Comparison of ENCODE assay signal across 8 mouse cellular contexts in genomic region chr11:96827917-96828316, GRCm38 (mm10). TPM values are rescaled to one million over a fixed set of nuclear protein-coding genes. Genes with fewer than 3 reads are reported as not detected.
DNase-seq lines count a peak whose midpoint lies in the region; ATAC-seq and TF ChIP-seq lines count a peak whose summit lies in the region.

No protein-coding gene starts in this region.

- H3K27me3 ChIP-seq in kidney, embryonic 16.5 days (ENCODE audit: insufficient read depth, low read length): no peaks in the 10 kb centered on the region
- no peaks in the 10 kb centered on the region for H3K27me3 ChIP-seq in heart, postnatal 0 days (ENCODE audit: control insufficient read depth, insufficient read depth, low read length)
- no peaks in the 10 kb centered on the region for H3K27me3 ChIP-seq in midbrain, embryonic 12.5 days

- 0 out of 2 replicates have a peak overlapping the region, but pooled peaks have one; percentile 20 for H3K27ac ChIP-seq in kidney, embryonic 16.5 days (ENCODE audit: low read length)
- no peak overlapping the region for H3K27ac ChIP-seq in bone marrow macrophage, adult 2 months (ENCODE audit: insufficient read depth, low read depth, low read length)
- peak overlapping the region; percentile 99 for H3K27ac ChIP-seq in heart, postnatal 0 days (ENCODE audit: low read depth)
- H3K27ac ChIP-seq in midbrain, embryonic 12.5 days (replicated peaks): no peak overlapping the region

- peak overlapping the region; percentile 31 for H3K4me3 ChIP-seq in kidney, embryonic 16.5 days (ENCODE audit: low read length)
- peak overlapping the region; percentile 42 for H3K4me3 ChIP-seq in bone marrow macrophage, adult 2 months (ENCODE audit: insufficient read depth, low read length)
- H3K4me3 ChIP-seq in heart, postnatal 0 days (ENCODE audit: low read depth, low read length): peak overlapping the region; percentile 91
- no peak overlapping the region for H3K4me3 ChIP-seq in midbrain, embryonic 12.5 days

- no peak for DNase-seq in kidney, postnatal 14 days
- peak; percentile 54 for DNase-seq in heart, postnatal 0 days (ENCODE audit: low spot score)
- DNase-seq in B cell, adult 2 months: no peak
- DNase-seq in layer of hippocampus, postnatal 14 days (ENCODE audit: low spot score in 2 of 2): no peak
- DNase-seq in right cerebral cortex, postnatal 10 days (ENCODE audit: low spot score in 2 of 2): no peak

- TF ChIP-seq EP300 in heart, postnatal 0 days (IDR thresholded peaks at IDR 0.05; ENCODE audit: low read depth): no peak

- H3K4me1 ChIP-seq in kidney, embryonic 16.5 days (ENCODE audit: insufficient read depth, low read length): peaks cover 69% of the 10 kb centered on the region
- peaks cover 39% of the 10 kb centered on the region for H3K4me1 ChIP-seq in bone marrow macrophage, adult 2 months (ENCODE audit: control insufficient read depth, insufficient read depth, low read length)
- H3K4me1 ChIP-seq in heart, postnatal 0 days (ENCODE audit: control insufficient read depth, insufficient read depth): peaks cover 52% of the 10 kb centered on the region
- H3K4me1 ChIP-seq in midbrain, embryonic 12.5 days: peaks cover 62% of the 10 kb centered on the region

- no peak for ATAC-seq in kidney, embryonic 16.5 days (ENCODE audit: low FRiP score, low TSS enrichment)
- no peak for ATAC-seq in heart, postnatal 0 days (ENCODE audit: insufficient read depth, low read depth)
- no peak for ATAC-seq in midbrain, embryonic 12.5 days (ENCODE audit: low FRiP score, low read depth)

- no peaks in the 10 kb centered on the region for H3K9me3 ChIP-seq in kidney, embryonic 16.5 days (ENCODE audit: low read length)
- no peaks in the 10 kb centered on the region for H3K9me3 ChIP-seq in heart, postnatal 0 days (replicated peaks; ENCODE audit: control insufficient read depth, low read length)
- no peaks in the 10 kb centered on the region for H3K9me3 ChIP-seq in midbrain, embryonic 12.5 days

- no peak for TF ChIP-seq CTCF in bone marrow macrophage, adult 2 months (IDR thresholded peaks at IDR 0.05; ENCODE audit: low read depth, low read length)
- TF ChIP-seq CTCF in heart, postnatal 0 days (IDR thresholded peaks at IDR 0.05; ENCODE audit: low read depth): no peak

- H3K9ac ChIP-seq in kidney, embryonic 16.5 days (replicated peaks; ENCODE audit: low read length): peak overlapping the region; percentile 53
- H3K9ac ChIP-seq in heart, postnatal 0 days (replicated peaks; ENCODE audit: low read depth, low read length): peak overlapping the region; percentile 88
- H3K9ac ChIP-seq in midbrain, embryonic 12.5 days (replicated peaks): 0 out of 2 replicates have a peak overlapping the region, but pooled peaks have one; percentile 20

- WGBS in kidney, embryonic 16.5 days: 56% methylated on average over 9 of the region's 9 CpGs
- WGBS in heart, postnatal 0 days: 12% methylated on average over 9 of the region's 9 CpGs
- 84% methylated on average over 9 of the region's 9 CpGs for WGBS in midbrain, embryonic 12.5 days

- no peak for TF ChIP-seq POLR2A in bone marrow macrophage, adult 2 months (IDR thresholded peaks at IDR 0.05; ENCODE audit: borderline replicate concordance, low read depth, low read length)

- H3K36me3 ChIP-seq in kidney, embryonic 16.5 days (ENCODE audit: insufficient read depth, low read length): peaks cover 16% of the 10 kb centered on the region; the same call in 1 of the 2 replicates
- 0 out of 2 replicates have a peak, but pooled peaks cover 4% of the 10 kb centered on the region for H3K36me3 ChIP-seq in heart, postnatal 0 days (replicated peaks; ENCODE audit: control insufficient read depth, insufficient read depth, low read length)
- H3K36me3 ChIP-seq in midbrain, embryonic 12.5 days: peaks cover 29% of the 10 kb centered on the region

- H3K4me2 ChIP-seq in kidney, embryonic 16.5 days (replicated peaks; ENCODE audit: low read depth, low read length): peak overlapping the region; percentile 94
- H3K4me2 ChIP-seq in heart, postnatal 0 days (ENCODE audit: low read depth, low read length): peak overlapping the region; percentile 97
- H3K4me2 ChIP-seq in midbrain, embryonic 12.5 days (replicated peaks): peak overlapping the region; percentile 19

RNA-seq across cellular contexts. Expression of gene Nfe2l1, which starts 1.9 kb away (rescaled TPM):
- polyA plus RNA-seq in kidney, embryonic 16.5 days (2015; fragmentation: Nextera tagmentation; extraction: Ambion mirVana): 93.9 and 96.8 TPM in 2 replicates
- polyA plus RNA-seq in bone marrow macrophage, adult 2 months (2012; ENCODE audit: insufficient read depth, insufficient read length, missing spikeins): 105 and 106 TPM in 2 replicates
- 98.8 and 99.1 TPM in 2 replicates for total RNA-seq in heart, postnatal 0 days (2014; rRNA removed; ENCODE audit: low replicate concordance)
- 81.2 and 83.5 TPM in 2 replicates for polyA plus RNA-seq in heart, postnatal 0 days (2015; fragmentation: Nextera tagmentation; extraction: Ambion mirVana)
- 80.9 and 81.1 TPM in 2 replicates for polyA plus RNA-seq in midbrain, embryonic 12.5 days (2016; fragmentation: Nextera tagmentation; extraction: Ambion mirVana)
- total RNA-seq in layer of hippocampus, postnatal 14 days (2021): 100 to 1,000 TPM; 185 to 187 TPM

RNA-seq across cellular contexts. Expression of gene Copz2, which starts 21.8 kb away (rescaled TPM):
- 115 and 117 TPM in 2 replicates for polyA plus RNA-seq in kidney, embryonic 16.5 days (2015; fragmentation: Nextera tagmentation; extraction: Ambion mirVana)
- 20.2 and 24.7 TPM in 2 replicates for polyA plus RNA-seq in bone marrow macrophage, adult 2 months (2012; ENCODE audit: insufficient read depth, insufficient read length, missing spikeins)
- 45.8 and 54.7 TPM in 2 replicates for total RNA-seq in heart, postnatal 0 days (2014; rRNA removed; ENCODE audit: low replicate concordance)
- 119 and 123 TPM in 2 replicates for polyA plus RNA-seq in heart, postnatal 0 days (2015; fragmentation: Nextera tagmentation; extraction: Ambion mirVana)
- polyA plus RNA-seq in midbrain, embryonic 12.5 days (2016; fragmentation: Nextera tagmentation; extraction: Ambion mirVana): 36.1 and 43.0 TPM in 2 replicates
- 1 to 10 TPM; 2.9 to 6.2 TPM for total RNA-seq in layer of hippocampus, postnatal 14 days (2021)

RNA-seq across cellular contexts. Expression of gene Cbx1, which starts 39.0 kb away (rescaled TPM):
- polyA plus RNA-seq in kidney, embryonic 16.5 days (2015; fragmentation: Nextera tagmentation; extraction: Ambion mirVana): 109 and 121 TPM in 2 replicates
- 51.4 and 57.5 TPM in 2 replicates for polyA plus RNA-seq in bone marrow macrophage, adult 2 months (2012; ENCODE audit: insufficient read depth, insufficient read length, missing spikeins)
- total RNA-seq in heart, postnatal 0 days (2014; rRNA removed; ENCODE audit: low replicate concordance): 9.9 and 24.9 TPM in 2 replicates
- 35.6 and 42.0 TPM in 2 replicates for polyA plus RNA-seq in heart, postnatal 0 days (2015; fragmentation: Nextera tagmentation; extraction: Ambion mirVana)
- polyA plus RNA-seq in midbrain, embryonic 12.5 days (2016; fragmentation: Nextera tagmentation; extraction: Ambion mirVana): 156 and 166 TPM in 2 replicates
- total RNA-seq in layer of hippocampus, postnatal 14 days (2021): 10 to 100 TPM; 51.0 to 54.8 TPM

RNA-seq across cellular contexts. Expression of gene Snx11, which starts 50.6 kb away (rescaled TPM):
- polyA plus RNA-seq in kidney, embryonic 16.5 days (2015; fragmentation: Nextera tagmentation; extraction: Ambion mirVana): 20.1 and 21.8 TPM in 2 replicates
- 37.0 and 37.8 TPM in 2 replicates for polyA plus RNA-seq in bone marrow macrophage, adult 2 months (2012; ENCODE audit: insufficient read depth, insufficient read length, missing spikeins)
- 14.4 and 14.8 TPM in 2 replicates for total RNA-seq in heart, postnatal 0 days (2014; rRNA removed; ENCODE audit: low replicate concordance)
- 9.0 and 10.2 TPM in 2 replicates for polyA plus RNA-seq in heart, postnatal 0 days (2015; fragmentation: Nextera tagmentation; extraction: Ambion mirVana)
- 40.1 and 42.6 TPM in 2 replicates for polyA plus RNA-seq in midbrain, embryonic 12.5 days (2016; fragmentation: Nextera tagmentation; extraction: Ambion mirVana)
- total RNA-seq in layer of hippocampus, postnatal 14 days (2021): 10 to 100 TPM; 44.3 to 45.8 TPM

Comparison
In these comparisons a context has a peak if more than half of its experiments do, and no peak if none do; other contexts are left out.
1. H3K27ac ChIP-seq: peak in kidney, embryonic 16.5 days (single experiment) and heart, postnatal 0 days (single experiment); none in bone marrow macrophage, adult 2 months (single experiment) and midbrain, embryonic 12.5 days (single experiment).
2. H3K4me2 ChIP-seq: peak in every context shown above with its lines; median percentile 97 in heart, postnatal 0 days; 94 in kidney, embryonic 16.5 days; 19 in midbrain, embryonic 12.5 days.
3. H3K9ac ChIP-seq: peak in every context shown above with its lines; median percentile 88 in heart, postnatal 0 days; 53 in kidney, embryonic 16.5 days; 20 in midbrain, embryonic 12.5 days.